Mouse (Mus musculus) forebrain, embryonic 14.5 days (tissue): ENCODE measurements around the gene Pop4. TPM values are rescaled to one million over a fixed set of nuclear protein-coding genes. Genes with fewer than 3 reads are reported as not detected.

Source experiments
- ATAC-seq: fragments of 200-750 bp; cut with Nextera tagmentation; 2 replicates; pipeline ENCODE4 v1.8.0; 2017; ENCODE audit warnings: mild to moderate bottlenecking, moderate library complexity
- DNase-seq: peaks from one replicate; pipeline ENCODE4 v3.0.0-alpha.2; 2015; ENCODE audit warnings: low spot score
- H3K27ac ChIP-seq: fragments of 300-500 bp; sonication (generic); 2 replicates; pipeline ENCODE4 v1.5.1; 2014; ENCODE audit warnings: low read depth, mild to moderate bottlenecking, control low read depth, low read length, moderate library complexity
- H3K27me3 ChIP-seq: fragments of 300-500 bp; sonication (generic); replicated peaks from 2 replicates; pipeline ENCODE4 v1.6.1; 2014; ENCODE audit warnings: low read length, control low read depth, mixed read lengths; ENCODE audit not compliant: control insufficient read depth, insufficient read depth
- H3K36me3 ChIP-seq: fragments of 300-500 bp; sonication (generic); 2 replicates; pipeline ENCODE4 v1.6.1; 2014; ENCODE audit warnings: low read length, control low read depth; ENCODE audit not compliant: control insufficient read depth, insufficient read depth
- H3K4me1 ChIP-seq: fragments of 300-500 bp; sonication (generic); 2 replicates; pipeline ENCODE4 v1.6.1; 2014; ENCODE audit warnings: antibody characterized with exemption, low read length, control low read depth; ENCODE audit not compliant: control insufficient read depth, insufficient read depth
- H3K4me2 ChIP-seq: fragments of 300-500 bp; sonication (generic); 2 replicates; pipeline ENCODE4 v1.6.1; 2014; ENCODE audit warnings: mild to moderate bottlenecking, control low read depth, low read length
- H3K4me3 ChIP-seq: fragments of 300-500 bp; sonication (generic); 2 replicates; pipeline ENCODE4 v1.5.1; 2014; ENCODE audit warnings: low read depth, low read length, control low read depth
- H3K9ac ChIP-seq: fragments of 300-500 bp; sonication (generic); 2 replicates; pipeline ENCODE4 v1.6.1; 2014; ENCODE audit warnings: mild to moderate bottlenecking, low read length, control low read depth, moderate library complexity
- H3K9me3 ChIP-seq: fragments of 300-500 bp; sonication (generic); replicated peaks from 2 replicates; pipeline ENCODE4 v1.6.1; 2016; ENCODE audit warnings: low read length, control low read depth, mixed read lengths; ENCODE audit not compliant: control insufficient read depth
- WGBS: fragments of 180-500 bp; shearing (Covaris S2); extraction: QIAGEN DNeasy Blood & Tissue Kit; methylation state at CpG from one replicate; pipeline ENCODE4 v1.1.7; 2014; 5-methylcytosine and 5-hydroxymethylcytosine counted together
- polyA plus RNA-seq: library from polyadenylated mRNA; unstranded; fragments of >200 nt; fragmentation: Nextera tagmentation; extraction: Ambion mirVana; gene quantifications from 2 replicates; pipeline ENCODE4 v1.2.1, GENCODE M21; 2014

The Pop4 gene
- polyA plus RNA-seq, 1 experiment from 2014 or later = 117 TPM

GRCm38 (mm10) chr7:38227181-38227899 lies 43.9 kb downstream of the Pop4 start:
- no peaks in the 10 kb centered on the region for H3K9me3 ChIP-seq
- WGBS = under 1% methylated on average over 25 of the region's 25 CpGs
- H3K4me2 ChIP-seq = peak overlapping the region; percentile 90
- no peak overlapping the region for H3K27ac ChIP-seq
- peaks cover 9% of the 10 kb centered on the region for H3K4me1 ChIP-seq
- ATAC-seq (peak; percentile 63), DNase-seq (peak; percentile 49)
- H3K36me3 ChIP-seq = no peaks in the 10 kb centered on the region
- H3K9ac ChIP-seq = peak overlapping the region; percentile 49
- 0 out of 2 replicates have a peak, but pooled peaks cover 6% of the 10 kb centered on the region for H3K27me3 ChIP-seq
- peak overlapping the region; percentile 40 for H3K4me3 ChIP-seq

- Histone ChIP-seq H3K4me3 (no peak overlapping the region), H3K9ac (no peak overlapping the region), H3K27ac (no peak overlapping the region), H3K36me3 (no peaks in the 10 kb centered on the region), H3K27me3 (0 out of 2 replicates have a peak, but pooled peaks cover 6% of the 10 kb centered on the region), H3K4me1 (peaks cover 9% of the 10 kb centered on the region), H3K4me2 (no peak overlapping the region), H3K9me3 (no peaks in the 10 kb centered on the region)
- WGBS = 84% methylated on average over 2 of the region's 2 CpGs
- ATAC-seq = no peak
- DNase-seq = no peak
These were observed 45.0 kb downstream of the Pop4 start for GRCm38 (mm10) chr7:38226226-38226625.

- ATAC-seq (no peak), DNase-seq (no peak)
- Histone ChIP-seq H3K9me3 (no peaks in the 10 kb centered on the region), H3K27ac (no peak overlapping the region), H3K9ac (no peak overlapping the region), H3K4me2 (no peak overlapping the region), H3K36me3 (no peaks in the 10 kb centered on the region), H3K4me1 (peaks cover 9% of the 10 kb centered on the region), H3K4me3 (no peak overlapping the region), H3K27me3 (0 out of 2 replicates have a peak, but pooled peaks cover 6% of the 10 kb centered on the region)
- 87% methylated on average over 13 of the region's 13 CpGs for WGBS
These were observed 46.5 kb downstream of the Pop4 start for GRCm38 (mm10) chr7:38224577-38225369.

- no peak for ATAC-seq
- WGBS = 97% methylated on average over 7 of the region's 7 CpGs
These were observed 50.4 kb downstream of the Pop4 start for GRCm38 (mm10) chr7:38220866-38221265.

GRCm38 (mm10) chr7:38219526-38219925 lies 51.7 kb downstream of the Pop4 start:
- H3K36me3 ChIP-seq = no peaks in the 10 kb centered on the region
- ATAC-seq = no peak
- no peak for DNase-seq
- no peak overlapping the region for H3K27ac ChIP-seq
- H3K9ac ChIP-seq = no peak overlapping the region
- H3K4me3 ChIP-seq = no peak overlapping the region
- H3K27me3 ChIP-seq = no peaks in the 10 kb centered on the region
- WGBS = 82% methylated on average over 4 of the region's 4 CpGs
- no peaks in the 10 kb centered on the region for H3K9me3 ChIP-seq
- H3K4me2 ChIP-seq = no peak overlapping the region
- no peaks in the 10 kb centered on the region for H3K4me1 ChIP-seq

More at GRCm38 (mm10) chr7:38220866-38221265, 50.4 kb downstream of the Pop4 start:
- Histone ChIP-seq H3K36me3 (no peaks in the 10 kb centered on the region), H3K9ac (no peak overlapping the region), H3K9me3 (no peaks in the 10 kb centered on the region), H3K27ac (no peak overlapping the region), H3K27me3 (no peaks in the 10 kb centered on the region), H3K4me1 (no peaks in the 10 kb centered on the region), H3K4me3 (no peak overlapping the region), H3K4me2 (no peak overlapping the region)
- no peak for DNase-seq

- 77% methylated on average over 8 of the region's 8 CpGs for WGBS
- no peak overlapping the region for H3K4me3 ChIP-seq
- H3K36me3 ChIP-seq = no peaks in the 10 kb centered on the region
- H3K4me2 ChIP-seq = no peak overlapping the region
- ATAC-seq (no peak), DNase-seq (no peak)
- H3K9ac ChIP-seq = no peak overlapping the region
- H3K9me3 ChIP-seq = no peaks in the 10 kb centered on the region
- H3K27me3 ChIP-seq = no peaks in the 10 kb centered on the region
- H3K4me1 ChIP-seq = no peaks in the 10 kb centered on the region
- no peak overlapping the region for H3K27ac ChIP-seq
These were observed 52.4 kb downstream of the Pop4 start for GRCm38 (mm10) chr7:38218631-38219367.

GRCm38 (mm10) chr7:38217417-38218171 lies 53.6 kb downstream of the Pop4 start:
- DNase-seq (no peak), ATAC-seq (no peak)
- H3K27ac ChIP-seq = no peak overlapping the region
- H3K9ac ChIP-seq = no peak overlapping the region
- H3K4me2 ChIP-seq = no peak overlapping the region
- 65% methylated on average over 5 of the region's 5 CpGs for WGBS
- H3K9me3 ChIP-seq = no peaks in the 10 kb centered on the region
- no peaks in the 10 kb centered on the region for H3K27me3 ChIP-seq
- no peaks in the 10 kb centered on the region for H3K4me1 ChIP-seq
- no peak overlapping the region for H3K4me3 ChIP-seq
- H3K36me3 ChIP-seq = no peaks in the 10 kb centered on the region

GRCm38 (mm10) chr7:38215697-38216096 lies 55.5 kb downstream of the Pop4 start:
- Histone ChIP-seq H3K36me3 (no peaks in the 10 kb centered on the region), H3K4me3 (no peak overlapping the region), H3K4me1 (no peaks in the 10 kb centered on the region), H3K27ac (no peak overlapping the region), H3K4me2 (no peak overlapping the region), H3K27me3 (no peaks in the 10 kb centered on the region), H3K9ac (no peak overlapping the region), H3K9me3 (no peaks in the 10 kb centered on the region)
- 88% methylated on average over 6 of the region's 6 CpGs for WGBS
- DNase-seq = no peak
- ATAC-seq = no peak
